Mouse (Mus musculus): ENCODE data around the gene Gm525.
"Not testable (repeated sequence)": the region's sequence is repeated elsewhere in the genome, so short reads cannot be mapped to it uniquely, and the experiment has no call there.

Gene Gm525

DNA sequence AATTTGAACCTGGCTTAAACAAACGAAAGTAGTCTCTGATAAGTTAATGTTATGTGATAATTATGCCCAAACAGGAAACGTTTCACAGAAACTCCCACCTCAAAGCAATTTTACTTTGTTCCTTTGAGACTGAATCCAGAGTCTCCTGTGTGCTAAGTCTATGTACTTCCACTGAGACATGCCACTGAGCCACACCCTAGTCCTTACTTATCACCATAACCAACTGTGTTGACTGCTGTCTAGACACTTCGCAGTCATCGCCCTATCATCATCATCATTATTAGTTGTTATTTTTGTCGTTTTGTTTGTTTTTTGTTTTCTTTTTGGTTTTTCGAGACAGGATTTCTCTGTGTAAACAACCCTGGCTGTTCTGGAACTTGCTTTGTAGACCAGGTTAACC is 9.3 kb upstream of the Gm525 start:
- DNase-seq, result no peak

DNA sequence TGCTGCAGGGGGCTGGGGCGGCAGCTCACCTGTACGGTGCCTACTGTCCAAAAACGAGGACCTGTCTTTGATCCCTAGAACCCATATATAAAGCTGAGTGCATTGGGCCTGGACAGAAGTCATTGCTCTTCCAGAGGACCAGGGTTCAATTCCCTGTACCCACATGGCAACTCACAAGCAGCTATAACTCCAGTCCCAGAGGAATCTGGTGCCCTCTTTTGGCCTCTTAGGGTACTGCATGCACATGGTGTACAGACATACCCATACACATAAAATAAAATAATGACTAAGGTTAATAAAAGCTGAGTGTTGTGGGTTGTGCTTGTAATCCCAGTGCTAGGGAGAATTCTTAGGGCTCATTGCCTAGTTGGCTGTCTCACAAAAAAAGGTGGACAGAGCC is 8.3 kb upstream of the Gm525 start:
- peak; percentile 28 for DNase-seq

DNA sequence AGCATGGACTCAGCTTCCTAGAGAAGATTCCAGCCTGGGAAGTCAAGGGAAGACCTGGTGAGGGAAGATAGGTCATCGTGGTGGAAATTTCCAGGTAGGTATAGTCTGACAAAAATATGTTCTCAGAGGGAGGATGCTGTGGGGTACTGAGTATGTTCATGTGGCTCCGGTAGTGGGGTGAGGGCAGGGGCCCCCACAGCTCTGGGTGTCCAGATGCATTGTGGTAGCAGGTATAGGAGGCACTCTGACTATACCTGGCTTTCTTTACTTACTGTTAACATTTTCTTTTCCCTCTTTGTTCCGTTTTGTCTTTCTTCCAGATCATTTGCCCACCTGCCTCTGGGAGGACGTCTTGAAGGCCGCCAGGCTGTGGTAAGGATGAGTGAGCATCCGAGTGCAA is 7.5 kb upstream of the Gm525 start:
- DNase-seq, result no peak

DNA sequence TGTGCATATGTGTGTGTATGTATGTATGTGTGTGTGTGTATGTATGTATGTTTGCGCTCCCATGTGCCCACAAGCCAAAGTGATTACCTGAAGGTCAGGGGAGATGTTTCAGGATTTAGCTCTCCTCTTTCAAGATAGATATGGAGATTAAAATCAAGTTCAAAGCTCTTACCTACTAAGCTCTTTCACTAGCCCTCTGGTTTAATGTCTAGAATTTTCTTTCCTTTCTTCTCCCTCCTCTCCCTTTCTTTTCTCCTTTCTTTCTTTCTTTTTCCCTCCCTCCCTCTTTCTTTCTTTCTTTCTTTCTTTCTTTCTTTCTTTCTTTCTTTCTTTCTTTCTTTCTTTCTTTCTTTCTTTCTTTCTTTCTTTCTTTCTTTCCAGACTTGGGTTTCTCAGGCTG is 6.9 kb upstream of the Gm525 start, which contains the start of gene Dgke:
Gene Dgke (minus strand): TSS at position 101 of the 400 bp plus-strand sequence.
- DNase-seq, result no peak

DNA sequence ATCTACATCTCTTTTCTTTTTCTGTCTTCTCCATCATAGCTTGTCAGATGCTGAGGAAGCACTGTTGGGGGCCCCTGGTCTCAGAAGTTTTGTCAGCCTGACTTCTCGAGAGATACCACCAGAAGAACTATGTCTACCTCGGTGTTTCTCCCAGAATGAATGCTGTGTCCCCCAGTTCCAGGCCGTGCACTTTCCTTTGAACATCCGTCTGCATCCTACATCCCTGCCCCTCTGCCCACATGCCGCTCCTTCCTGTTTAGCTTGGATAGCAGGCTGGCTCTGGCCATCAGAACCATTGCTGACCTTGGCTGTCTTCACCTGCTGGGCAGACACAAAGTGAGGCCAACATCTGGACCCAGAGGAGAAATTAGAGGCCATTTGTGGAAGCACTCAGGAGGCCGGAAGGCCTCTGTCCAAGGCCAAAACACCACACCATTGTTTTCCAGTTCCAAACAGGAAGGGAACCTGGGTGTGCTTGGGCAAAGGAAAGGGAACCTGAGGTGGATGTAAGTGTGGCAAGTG is 6.3 kb upstream of the Gm525 start:
- DNase-seq, result peak; percentile 28

GRCm38 (mm10) chr11:89067871-89068490 is 5.7 kb upstream of the Gm525 start:
- no peak for DNase-seq

DNA sequence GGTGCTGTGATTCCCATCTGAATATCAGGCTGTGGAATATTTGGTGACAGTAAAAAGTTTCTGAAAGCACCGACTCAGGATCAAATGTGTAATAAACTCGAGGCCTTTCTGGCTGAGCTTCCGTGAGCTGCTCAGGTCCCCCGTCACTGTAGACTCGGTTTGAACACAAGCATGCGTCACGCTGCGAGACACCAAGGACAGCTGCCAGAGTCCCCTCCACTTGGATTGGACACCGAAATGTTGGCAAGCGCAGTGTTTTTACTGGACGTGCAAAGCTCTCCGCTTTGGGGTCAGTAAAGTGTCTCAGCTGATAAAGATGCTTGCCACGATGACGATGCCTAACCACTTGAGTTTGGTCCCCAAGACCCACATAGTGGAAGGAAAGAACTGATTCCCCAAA is 5.0 kb upstream of the Gm525 start:
- peak; percentile 44 for DNase-seq

- DNase-seq, result peak; percentile 72
Measured at GRCm38 (mm10) chr11:89069303-89069702, 4.3 kb upstream of the Gm525 start.

GRCm38 (mm10) chr11:89071522-89071921 is 2.1 kb upstream of the Gm525 start:
- no peak for DNase-seq

- DNase-seq, result no peak
Measured at GRCm38 (mm10) chr11:89074783-89075413, 1.3 kb downstream of the Gm525 start.

DNA sequence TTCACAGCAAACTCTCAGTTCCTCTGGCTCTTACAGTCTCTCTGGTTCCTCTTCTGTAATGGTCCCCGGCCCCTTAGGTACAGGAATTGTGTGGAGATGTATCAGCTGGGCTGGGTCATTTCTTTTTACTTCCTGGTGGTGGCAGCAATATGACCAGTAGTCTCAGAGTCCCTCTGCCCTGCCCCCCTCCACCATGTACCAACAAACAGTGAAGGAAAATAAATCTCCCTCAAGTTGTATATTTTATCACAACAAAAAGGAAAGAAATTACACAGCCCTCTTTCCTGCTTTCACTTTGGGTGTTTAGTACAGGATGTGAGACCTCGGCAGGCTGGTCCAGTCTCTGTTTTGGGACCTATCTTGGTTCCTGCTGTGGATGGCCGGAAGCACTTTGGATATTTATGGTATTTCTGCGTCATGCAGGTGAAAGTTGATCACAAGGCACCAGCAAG is 2.8 kb downstream of the Gm525 start:
- peak; percentile 48 for DNase-seq

DNA sequence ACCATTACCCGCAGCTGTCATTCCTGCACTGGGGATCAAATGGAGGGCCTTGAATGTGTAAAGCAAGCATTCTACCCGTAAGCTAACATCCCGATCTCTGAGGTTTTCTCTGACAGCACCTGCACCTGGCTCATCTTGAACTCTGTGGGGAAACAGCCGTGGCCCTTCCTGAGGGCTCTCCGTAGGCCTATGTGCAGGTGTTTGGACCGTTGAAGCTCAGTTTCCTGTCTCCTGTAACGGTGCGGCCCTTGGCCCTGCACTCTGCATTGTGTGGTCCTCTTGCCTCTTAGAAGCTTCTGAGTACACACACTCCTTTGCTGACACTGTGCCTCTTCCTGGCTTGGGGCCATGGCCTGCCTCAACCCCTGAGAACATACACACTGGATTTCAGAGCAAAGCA is 4.0 kb downstream of the Gm525 start:
- DNase-seq, result no peak

DNA sequence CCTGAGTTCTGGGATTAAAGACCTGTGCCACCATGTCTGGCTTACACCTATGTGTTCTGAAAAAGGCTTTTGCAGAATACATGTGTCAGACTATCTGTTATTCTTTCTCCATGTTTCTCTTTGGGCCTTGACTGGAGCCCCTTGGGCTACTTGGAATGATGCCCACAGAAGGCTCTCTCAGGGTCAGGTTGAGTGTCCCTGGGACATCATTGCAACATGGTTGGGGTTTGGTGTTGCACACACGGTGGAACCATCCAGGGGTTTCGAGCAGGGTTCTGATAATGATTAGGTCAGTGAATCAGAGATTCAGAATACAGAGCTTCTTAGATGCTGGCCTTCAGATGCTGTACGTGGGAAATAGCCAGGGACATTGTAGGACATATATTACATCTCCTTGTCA is 4.7 kb downstream of the Gm525 start:
- DNase-seq, result no peak

DNA sequence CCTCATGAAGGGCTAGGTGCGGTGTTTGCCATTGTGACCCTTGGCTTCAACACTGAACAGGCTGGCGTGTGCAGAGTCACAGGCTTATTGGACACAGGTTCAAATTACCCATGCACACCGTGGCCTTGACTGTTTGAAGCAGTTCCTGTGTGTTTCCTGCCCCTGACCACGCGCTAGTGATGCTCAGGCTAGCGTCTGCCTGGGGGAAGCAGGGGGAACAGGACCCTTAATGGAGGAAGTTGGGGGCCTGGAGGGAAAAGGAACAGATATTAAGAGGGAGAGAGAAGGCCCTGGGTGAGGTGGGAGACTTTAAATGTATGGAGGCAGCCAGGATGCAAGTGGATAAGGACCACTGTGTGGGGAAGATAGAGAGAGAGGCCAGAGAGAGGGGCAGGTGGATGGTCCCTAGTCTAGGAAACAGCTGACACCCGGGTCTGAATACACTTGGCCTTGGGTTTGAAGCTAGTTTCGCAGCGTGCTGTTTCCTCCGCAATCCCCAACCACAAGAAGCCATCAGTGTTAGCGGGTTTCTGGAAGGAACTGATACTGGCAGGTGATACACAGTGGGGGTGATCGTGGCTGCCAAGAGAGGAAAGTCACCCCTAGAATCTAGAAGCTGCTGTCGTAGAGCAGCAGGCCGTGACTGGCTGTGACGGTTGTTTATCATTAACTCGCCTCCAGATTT is 5.5 kb downstream of the Gm525 start:
- DNase-seq, result no peak

DNA sequence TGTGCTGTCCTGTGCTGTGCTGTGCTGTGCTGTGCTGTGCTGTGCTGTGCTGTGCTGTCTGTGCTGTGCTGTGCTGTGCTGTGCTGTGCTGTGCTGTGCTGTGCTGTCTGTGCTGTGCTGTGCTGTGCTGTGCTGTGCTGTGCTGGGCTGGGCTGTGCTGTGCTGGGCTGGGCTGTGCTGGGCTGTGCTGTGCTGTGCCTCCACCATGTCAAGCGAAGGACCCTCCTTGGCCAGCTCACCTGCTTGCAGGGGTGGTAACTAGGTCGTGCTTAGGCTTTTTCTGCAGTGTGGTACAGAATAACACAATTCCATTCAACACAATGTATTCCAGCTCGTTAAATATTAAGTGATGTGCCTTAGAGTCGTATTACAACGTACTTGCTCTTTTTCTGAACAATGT is 8.3 kb downstream of the Gm525 start:
- not testable (repeated sequence) for DNase-seq

- DNase-seq, result not testable (repeated sequence)
Measured at GRCm38 (mm10) chr11:89082691-89083090, 9.1 kb downstream of the Gm525 start.

DNA sequence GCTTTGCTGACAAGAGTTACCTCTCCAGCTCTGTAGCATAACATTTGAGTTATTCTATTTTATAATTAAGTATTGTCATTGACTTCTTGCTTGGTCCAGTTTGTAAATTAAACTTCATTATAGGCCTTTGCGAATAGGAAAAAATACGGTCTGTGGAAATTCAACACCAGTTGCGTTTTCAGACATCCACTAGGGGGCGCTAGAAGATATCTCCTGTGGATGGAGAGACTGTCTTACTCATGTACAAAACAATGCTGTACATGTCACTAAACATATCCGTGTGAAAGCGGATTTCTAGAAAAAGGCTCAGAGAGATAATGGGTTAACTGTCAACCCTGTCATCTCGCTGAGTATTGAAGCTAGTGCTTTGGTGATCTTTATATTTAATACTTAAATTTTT is 11.0 kb downstream of the Gm525 start:
- peak; percentile 70 for DNase-seq

GRCm38 (mm10) chr11:89086208-89086809 is 12.7 kb downstream of the Gm525 start:
- DNase-seq, result no peak

- DNase-seq, result no peak
Measured at GRCm38 (mm10) chr11:89088754-89089153, 15.1 kb downstream of the Gm525 start.

DNA sequence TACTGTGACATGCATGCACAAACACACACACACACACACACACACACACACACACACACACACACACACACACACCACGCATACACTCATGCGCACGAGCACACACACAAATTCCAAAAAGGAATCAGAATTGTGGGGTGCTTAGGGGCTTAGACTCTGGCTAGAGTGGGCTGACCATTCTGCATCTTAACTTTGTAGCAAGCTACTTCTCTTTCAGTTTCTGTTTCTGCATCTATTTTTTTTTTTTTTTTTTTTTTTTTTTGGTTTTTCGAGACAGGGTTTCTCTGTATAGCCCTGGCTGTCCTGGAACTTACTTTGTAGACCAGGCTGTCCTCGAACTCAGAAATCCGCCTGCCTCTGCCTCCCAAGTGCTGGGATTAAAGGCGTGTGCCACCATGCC is 16.7 kb downstream of the Gm525 start:
- DNase-seq, result not testable (repeated sequence)

GRCm38 (mm10) chr11:89092714-89093113 is 19.1 kb downstream of the Gm525 start:
- DNase-seq, result peak; percentile 56

- DNase-seq, result no peak
Measured at GRCm38 (mm10) chr11:89095306-89095705, 21.7 kb downstream of the Gm525 start.

DNA sequence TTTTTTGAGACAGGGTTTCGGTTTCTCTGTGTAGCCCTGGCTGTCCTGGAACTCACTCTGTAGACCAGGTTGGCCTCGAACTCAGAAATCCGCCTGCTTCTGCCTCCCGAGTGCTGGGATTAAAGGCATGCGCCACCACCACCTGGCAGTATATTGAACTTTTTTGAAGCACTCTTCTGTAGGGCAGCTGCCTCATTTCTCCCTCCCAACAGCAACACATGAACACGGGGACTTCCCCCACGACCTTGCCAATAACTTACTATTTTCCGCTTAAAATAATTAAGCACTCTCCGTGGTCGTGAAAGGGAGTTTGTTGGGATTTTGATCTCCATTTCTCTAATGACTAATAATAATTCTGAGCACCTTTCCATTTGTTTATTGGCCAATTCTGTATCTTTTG is 23.7 kb downstream of the Gm525 start:
- not testable (repeated sequence) for DNase-seq

Data from lung, postnatal 10 days (tissue).